Mouse (Mus musculus) bone marrow macrophage, adult 2 months (primary cell): ENCODE measurements around the gene Cyp1a1. TPM values are rescaled to one million over a fixed set of nuclear protein-coding genes. Genes with fewer than 3 reads are reported as not detected.

Source experiments
- H3K27ac ChIP-seq: 2 replicates; pipeline ENCODE4 v1.5.1; 2012; ENCODE audit warnings: low read depth, low read length; ENCODE audit not compliant: insufficient read depth
- H3K4me1 ChIP-seq: 2 replicates; pipeline ENCODE4 v1.6.1; 2012; ENCODE audit warnings: low read length; ENCODE audit not compliant: control insufficient read depth, insufficient read depth
- H3K4me3 ChIP-seq: 2 replicates; pipeline ENCODE4 v1.5.1; 2012; ENCODE audit warnings: mild to moderate bottlenecking, low read length, moderate library complexity; ENCODE audit not compliant: insufficient read depth
- CTCF ChIP-seq: IDR thresholded peaks from 2 replicates; pipeline ENCODE4 v1.5.1; 2012; ENCODE audit warnings: low read depth, mild to moderate bottlenecking, low read length, moderate library complexity
- POLR2A ChIP-seq: IDR thresholded peaks from 2 replicates; pipeline ENCODE4 v1.6.1; 2012; ENCODE audit warnings: mild to moderate bottlenecking, low read depth, low read length, borderline replicate concordance
- polyA plus RNA-seq: library from polyadenylated mRNA; stranded (reverse); fragments of >200 nt; gene quantifications from 2 replicates; pipeline ENCODE4 v1.2.4, GENCODE M21; 2012; ENCODE audit not compliant: missing spikeins, insufficient read depth, insufficient read length

Cyp1a1 gene
- polyA plus RNA-seq, 1 experiment = not detected

DNA sequence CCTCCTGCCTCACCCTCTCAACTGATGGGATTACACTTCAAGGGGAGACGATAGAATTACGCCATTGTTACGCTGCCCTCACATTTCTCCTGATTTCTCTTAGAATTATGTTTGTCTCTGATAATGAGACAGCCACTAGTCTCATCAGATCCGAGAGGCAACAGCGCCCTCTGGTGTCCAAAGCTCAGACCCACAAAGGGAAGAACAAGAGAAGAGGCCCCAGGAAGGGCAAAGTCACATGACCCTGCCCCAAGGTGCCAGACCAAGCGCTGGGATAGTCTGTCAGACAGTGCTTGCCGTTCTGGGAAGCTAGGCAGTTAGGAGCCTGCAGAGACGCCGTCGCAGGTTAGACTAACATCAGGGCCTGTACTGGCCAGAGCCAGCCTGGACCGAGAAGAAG is 32.0 kb upstream of the Cyp1a1 start:
- peaks cover 29% of the 10 kb centered on the region for H3K4me1 ChIP-seq
- peak overlapping the region; percentile 11; the same call in 1 of the 2 replicates for H3K4me3 ChIP-seq
- no peak for TF ChIP-seq POLR2A
- TF ChIP-seq CTCF = peak; percentile 71

DNA sequence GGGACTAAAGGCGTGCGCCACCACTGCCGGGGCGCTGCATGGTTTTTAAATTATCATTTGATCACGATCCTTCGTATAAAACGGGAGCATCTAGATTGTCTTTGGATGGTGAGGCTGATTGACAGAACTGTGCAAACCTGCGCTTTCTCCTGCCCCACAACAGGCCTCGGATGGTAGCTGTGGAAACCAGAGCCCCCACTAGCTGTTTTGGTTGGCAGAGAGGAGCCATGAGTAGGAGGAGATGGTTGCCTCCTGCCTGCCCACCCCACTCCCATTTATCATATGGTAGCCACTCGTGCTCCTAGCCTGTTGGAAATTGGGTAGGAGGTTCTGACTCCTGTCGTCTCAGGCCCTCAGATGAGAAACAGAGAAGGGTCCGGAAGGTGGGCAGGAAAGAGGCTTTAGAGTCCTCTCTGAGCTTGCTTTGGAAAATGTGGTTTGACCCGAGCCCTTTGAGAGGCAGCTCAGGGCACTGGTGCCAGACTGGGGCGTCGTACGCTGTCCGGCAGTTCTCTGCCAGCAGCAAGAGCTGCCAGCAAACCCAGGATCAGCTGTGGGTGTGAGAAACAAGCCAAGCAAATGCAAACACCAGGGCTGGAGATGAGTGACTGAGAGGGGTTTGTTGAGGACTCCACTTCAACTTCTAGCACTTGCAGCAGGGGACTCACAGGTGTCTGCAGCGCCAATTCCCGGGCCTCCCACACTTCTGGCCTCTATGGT is 30.9 kb upstream of the Cyp1a1 start:
- peaks cover 21% of the 10 kb centered on the region for H3K4me1 ChIP-seq
- no peak overlapping the region for H3K27ac ChIP-seq
- no peak for TF ChIP-seq POLR2A
- no peak for TF ChIP-seq CTCF
- no peak overlapping the region for H3K4me3 ChIP-seq

More for the DNA sequence above, 32.0 kb upstream of the Cyp1a1 start:
- H3K27ac ChIP-seq = no peak overlapping the region

DNA sequence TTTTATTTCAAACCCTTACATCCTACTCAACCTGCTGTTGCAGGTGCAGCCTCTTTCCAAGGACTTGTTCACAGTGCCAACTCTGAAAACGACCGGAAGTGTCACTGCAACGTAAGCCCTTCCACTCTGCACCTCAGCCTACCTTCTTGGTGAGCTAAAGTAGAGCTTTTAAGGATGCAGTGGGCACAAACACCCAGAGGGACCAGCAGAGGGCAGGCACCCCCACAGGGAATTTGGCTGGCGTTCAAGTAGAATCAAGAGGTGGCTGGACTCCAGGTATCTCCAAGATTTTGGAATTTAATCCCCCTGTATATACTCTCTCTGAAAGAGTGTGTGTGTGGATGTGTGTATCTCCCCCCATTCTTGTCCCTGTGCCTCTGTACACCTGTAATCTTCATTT is 29.9 kb upstream of the Cyp1a1 start:
- no peak for TF ChIP-seq CTCF
- TF ChIP-seq POLR2A = no peak
- Histone ChIP-seq H3K27ac (no peak overlapping the region), H3K4me3 (no peak overlapping the region), H3K4me1 (peaks cover 13% of the 10 kb centered on the region)

DNA sequence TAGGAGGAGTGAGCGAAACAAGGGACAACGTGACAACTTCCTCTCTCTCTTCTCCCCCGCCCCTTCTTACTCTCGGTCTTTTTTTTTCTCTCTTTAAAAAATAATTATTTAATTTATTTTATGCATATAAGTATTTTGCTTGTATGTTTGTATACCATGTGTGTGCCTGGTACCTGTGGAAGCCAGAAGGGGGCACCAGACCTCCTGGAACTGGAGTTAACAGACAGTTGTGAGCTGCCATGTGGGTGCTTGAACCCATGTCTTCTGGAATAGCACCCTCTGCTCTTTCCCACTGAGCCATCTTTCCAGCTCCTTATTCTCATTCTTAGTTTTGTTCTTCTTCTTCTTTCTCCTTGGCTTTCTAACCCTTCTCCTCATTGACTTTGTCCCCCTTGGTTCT is 28.8 kb upstream of the Cyp1a1 start:
- TF ChIP-seq CTCF (no peak), POLR2A (no peak)
- no peak overlapping the region for H3K27ac ChIP-seq
- H3K4me1 ChIP-seq = peaks cover 4% of the 10 kb centered on the region; the same call in 1 of the 2 replicates
- H3K4me3 ChIP-seq = no peak overlapping the region

DNA sequence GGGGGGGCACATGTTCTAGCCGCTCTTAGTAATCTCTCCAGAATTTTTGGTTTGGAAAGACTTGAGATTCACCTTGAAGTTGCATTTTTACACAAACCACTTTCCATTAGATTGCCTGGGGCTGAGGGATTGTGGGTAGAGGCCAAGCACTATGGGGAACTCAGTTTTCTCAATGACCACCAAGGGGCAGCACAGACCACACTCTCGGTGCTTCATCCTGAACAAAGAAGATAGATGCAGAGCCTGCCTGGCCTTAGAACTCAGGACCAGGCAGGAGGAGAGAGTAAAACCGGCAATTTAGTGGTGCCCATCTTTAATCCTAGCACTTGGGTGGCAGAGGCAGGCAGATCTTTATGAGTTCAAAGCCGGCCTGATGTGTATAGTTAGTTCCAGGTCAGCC is 28.0 kb upstream of the Cyp1a1 start:
- Histone ChIP-seq H3K4me1 (peaks cover 4% of the 10 kb centered on the region; the same call in 1 of the 2 replicates), H3K4me3 (no peak overlapping the region), H3K27ac (no peak overlapping the region)
- peak; percentile 55 for TF ChIP-seq CTCF
- TF ChIP-seq POLR2A = no peak

DNA sequence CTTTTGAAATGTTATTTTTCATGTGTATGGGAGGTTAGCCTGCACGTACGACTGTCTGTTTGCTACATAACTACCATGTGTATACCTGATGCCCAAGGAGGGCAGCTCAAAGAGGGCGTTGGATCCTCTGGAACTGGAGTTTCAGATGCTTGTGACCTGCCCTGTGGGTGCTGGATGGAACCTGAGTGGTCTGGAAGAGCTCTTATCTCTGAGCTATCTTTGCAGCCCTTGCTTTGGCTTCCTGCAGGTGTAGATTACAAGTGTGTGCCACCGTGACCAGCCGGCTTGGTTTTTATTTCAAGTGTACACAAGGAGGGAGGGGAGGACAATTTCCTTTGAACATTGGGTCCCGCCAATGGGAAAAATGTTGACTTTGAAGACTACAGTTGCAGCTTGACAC is 27.2 kb upstream of the Cyp1a1 start:
- TF ChIP-seq CTCF (no peak), POLR2A (no peak)
- peaks cover 4% of the 10 kb centered on the region; the same call in 1 of the 2 replicates for H3K4me1 ChIP-seq
- H3K4me3 ChIP-seq = no peak overlapping the region
- no peak overlapping the region for H3K27ac ChIP-seq

DNA sequence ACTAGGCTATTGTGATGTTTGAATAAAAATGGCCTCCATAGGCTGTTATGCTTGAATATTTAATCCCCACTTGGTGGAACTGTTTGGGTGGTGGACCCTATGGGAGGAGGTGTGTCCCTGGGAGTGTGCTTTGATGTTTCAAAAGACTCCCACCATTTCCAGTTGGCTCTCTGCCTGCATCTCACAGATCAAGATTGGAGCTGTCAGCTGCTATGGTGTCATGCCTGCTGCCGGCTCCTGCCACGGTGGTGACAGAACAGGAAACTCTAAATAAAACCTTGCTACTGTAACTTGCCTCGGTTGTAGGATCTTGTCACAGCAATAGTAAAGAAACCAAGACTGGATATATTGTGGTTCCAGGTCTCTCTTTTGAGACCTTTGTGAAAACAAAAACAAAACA is 26.2 kb upstream of the Cyp1a1 start:
- H3K4me3 ChIP-seq = no peak overlapping the region

DNA sequence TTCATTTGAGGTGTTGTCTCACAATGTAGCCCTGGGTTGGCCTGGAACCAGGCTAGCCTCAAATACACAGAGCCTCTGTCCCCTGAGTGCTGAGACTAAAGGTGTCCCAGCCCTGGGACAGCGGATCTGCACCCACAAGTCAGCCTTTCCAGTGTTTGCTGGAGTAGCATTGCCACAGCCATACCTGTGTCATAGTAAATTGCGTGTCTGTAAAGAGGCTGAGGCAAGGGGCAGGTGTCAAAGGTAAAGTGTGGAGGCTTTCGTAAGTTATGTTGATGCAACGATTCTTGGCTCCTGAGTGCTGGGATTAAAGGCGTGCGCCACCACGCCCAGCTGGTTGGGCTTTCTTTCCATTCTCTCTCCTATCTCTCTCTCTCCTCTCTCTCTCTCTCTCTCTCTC is 23.1 kb upstream of the Cyp1a1 start:
- H3K4me1 ChIP-seq = no peaks in the 10 kb centered on the region
- no peak overlapping the region for H3K27ac ChIP-seq
- TF ChIP-seq CTCF = no peak
- TF ChIP-seq POLR2A = no peak
- no peak overlapping the region for H3K4me3 ChIP-seq

More for the DNA sequence above, 26.2 kb upstream of the Cyp1a1 start:
- no peak for TF ChIP-seq CTCF
- TF ChIP-seq POLR2A = no peak
- no peak overlapping the region for H3K27ac ChIP-seq
- H3K4me1 ChIP-seq = no peaks in the 10 kb centered on the region

DNA sequence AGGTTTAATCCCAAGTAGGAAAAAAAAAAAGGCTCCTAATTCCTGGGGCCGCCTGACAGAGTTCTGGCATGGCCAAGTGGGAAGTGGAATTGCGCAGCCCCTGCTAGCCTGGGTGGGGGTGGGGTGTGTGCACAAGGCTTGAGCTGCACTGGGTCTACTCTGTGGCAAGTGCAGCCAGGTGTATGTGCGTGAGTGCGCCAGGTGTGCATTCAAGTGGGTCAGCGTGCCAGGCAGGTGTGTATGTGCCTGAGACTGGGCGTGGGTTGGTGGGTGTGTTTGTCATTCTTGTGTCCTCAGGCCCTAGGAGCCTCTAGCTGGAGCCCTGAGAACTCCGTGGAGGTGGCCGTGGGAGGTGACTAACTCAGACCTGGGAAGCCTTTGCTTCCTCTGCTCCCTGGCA is 21.2 kb upstream of the Cyp1a1 start:
- TF ChIP-seq POLR2A (no peak), CTCF (no peak)
- H3K27ac ChIP-seq = no peak overlapping the region

DNA sequence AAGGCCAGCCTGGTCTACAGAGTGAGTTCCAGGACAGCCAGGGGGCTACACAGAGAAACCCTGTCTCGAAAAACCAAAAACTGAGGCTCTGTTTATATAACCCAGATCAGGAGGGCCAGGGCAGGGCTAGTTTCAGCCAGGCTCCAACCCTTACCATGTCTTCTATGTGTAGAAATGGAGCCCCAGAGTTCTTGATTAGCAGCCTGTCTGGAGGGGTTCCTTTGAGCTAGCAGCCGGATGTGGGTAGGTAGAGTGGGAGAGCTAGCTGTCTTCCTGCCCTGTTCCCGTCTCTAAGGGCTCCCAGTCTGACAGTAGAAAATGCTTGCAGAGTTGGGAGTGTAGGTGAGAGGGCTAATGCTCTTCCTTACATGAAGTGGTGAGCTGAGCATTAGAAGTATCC is 20.6 kb upstream of the Cyp1a1 start:
- no peaks in the 10 kb centered on the region for H3K4me1 ChIP-seq
- TF ChIP-seq POLR2A = no peak
- TF ChIP-seq CTCF = no peak
- no peak overlapping the region for H3K27ac ChIP-seq
- H3K4me3 ChIP-seq = no peak overlapping the region

More for the DNA sequence above, 21.2 kb upstream of the Cyp1a1 start:
- Histone ChIP-seq H3K4me1 (no peaks in the 10 kb centered on the region), H3K4me3 (no peak overlapping the region)
